Mouse (Mus musculus) forebrain, embryonic 13.5 days (tissue): ENCODE results near the gene Prlr. TPM values are rescaled to one million over a fixed set of nuclear protein-coding genes. Genes with fewer than 3 reads are reported as not detected.

ENCODE experiments used
- ATAC-seq: fragments of 200-750 bp; cut with Nextera tagmentation; 2 replicates; pipeline ENCODE4 v1.8.0; 2017
- H3K27ac ChIP-seq: fragments of 300-500 bp; sonication (generic); 2 replicates; pipeline ENCODE4 v1.5.1; 2015; ENCODE audit warnings: inconsistent platforms, mild to moderate bottlenecking, moderate library complexity
- H3K27me3 ChIP-seq: fragments of 300-500 bp; sonication (generic); 2 replicates; pipeline ENCODE4 v1.6.1; 2015; ENCODE audit warnings: mild to moderate bottlenecking, inconsistent platforms
- H3K36me3 ChIP-seq: fragments of 300-500 bp; sonication (generic); 2 replicates; pipeline ENCODE4 v1.6.1; 2015; ENCODE audit warnings: mild to moderate bottlenecking, inconsistent platforms; ENCODE audit not compliant: poor library complexity, severe bottlenecking
- H3K4me1 ChIP-seq: fragments of 300-500 bp; sonication (generic); 2 replicates; pipeline ENCODE4 v1.6.1; 2015; ENCODE audit warnings: inconsistent platforms
- H3K4me2 ChIP-seq: fragments of 300-500 bp; sonication (generic); 2 replicates; pipeline ENCODE4 v1.6.1; 2015; ENCODE audit warnings: inconsistent platforms, mild to moderate bottlenecking, moderate library complexity
- H3K4me3 ChIP-seq: fragments of 300-500 bp; sonication (generic); 2 replicates; pipeline ENCODE4 v1.5.1; 2015; ENCODE audit warnings: mild to moderate bottlenecking, inconsistent platforms
- H3K9ac ChIP-seq: fragments of 300-500 bp; sonication (generic); 2 replicates; pipeline ENCODE4 v1.6.1; 2015; ENCODE audit warnings: mild to moderate bottlenecking, inconsistent platforms
- H3K9me3 ChIP-seq: fragments of 300-500 bp; sonication (generic); replicated peaks from 2 replicates; pipeline ENCODE4 v1.6.1; 2016; ENCODE audit warnings: inconsistent platforms
- WGBS: fragments of 180-500 bp; shearing (Covaris S2); methylation state at CpG from one replicate; pipeline ENCODE4 v1.1.7; 2015; 5-methylcytosine and 5-hydroxymethylcytosine counted together
- polyA plus RNA-seq: library from polyadenylated mRNA; unstranded; fragments of >200 nt; fragmentation: Nextera tagmentation; extraction: Ambion mirVana; gene quantifications from 2 replicates; pipeline ENCODE4 v1.2.1, GENCODE M21; 2015

The Prlr gene
- polyA plus RNA-seq, 1 experiment from 2014 or later = 0.32 TPM

GRCm38 (mm10) chr15:10358039-10358948 lies 181.3 kb downstream of the Prlr start, which contains the start of gene Agxt2:
Gene Agxt2 (plus strand): TSS chr15:10358532.
- no peaks in the 10 kb centered on the region for H3K4me1 ChIP-seq
- no peak within 1 kb of the TSS for H3K4me2 ChIP-seq
- no peak for ATAC-seq
- H3K4me3 ChIP-seq = no peak within 1 kb of the TSS
- no peaks in the 10 kb centered on the region for H3K36me3 ChIP-seq
- H3K27me3 ChIP-seq = no peaks in the 10 kb centered on the region
- no peak within 1 kb of the TSS for H3K9ac ChIP-seq
- no peaks in the 10 kb centered on the region for H3K9me3 ChIP-seq
- H3K27ac ChIP-seq = no peak within 1 kb of the TSS
- 82% methylated on average over 9 of the region's 9 CpGs for WGBS

GRCm38 (mm10) chr15:10366331-10366730 lies 189.3 kb downstream of the Prlr start:
- Histone ChIP-seq H3K4me3 (no peak overlapping the region), H3K9ac (no peak overlapping the region), H3K27ac (no peak overlapping the region), H3K4me2 (no peak overlapping the region), H3K4me1 (no peaks in the 10 kb centered on the region), H3K9me3 (no peaks in the 10 kb centered on the region), H3K36me3 (no peaks in the 10 kb centered on the region), H3K27me3 (no peaks in the 10 kb centered on the region)
- ATAC-seq = no peak
- 95% methylated on average over 2 of the region's 2 CpGs for whole genome bisulfite sequencing

- Histone ChIP-seq H3K27ac (no peak overlapping the region), H3K9ac (no peak overlapping the region), H3K4me3 (no peak overlapping the region), H3K9me3 (no peaks in the 10 kb centered on the region), H3K27me3 (no peaks in the 10 kb centered on the region), H3K4me1 (no peaks in the 10 kb centered on the region), H3K4me2 (no peak overlapping the region), H3K36me3 (no peaks in the 10 kb centered on the region)
- WGBS = 83% methylated on average over 3 of the region's 3 CpGs
- ATAC-seq = no peak
Measured at GRCm38 (mm10) chr15:10375404-10375803, 198.4 kb downstream of the Prlr start.

- no peak overlapping the region for H3K27ac ChIP-seq
- no peak overlapping the region for H3K4me3 ChIP-seq
- no peaks in the 10 kb centered on the region for H3K27me3 ChIP-seq
- no peak overlapping the region for H3K9ac ChIP-seq
- no peaks in the 10 kb centered on the region for H3K36me3 ChIP-seq
- no peak for ATAC-seq
- H3K4me1 ChIP-seq = no peaks in the 10 kb centered on the region
- no peaks in the 10 kb centered on the region for H3K9me3 ChIP-seq
- WGBS = 94% methylated on average over 4 of the region's 4 CpGs
- H3K4me2 ChIP-seq = no peak overlapping the region
Measured at GRCm38 (mm10) chr15:10378338-10378959, 201.4 kb downstream of the Prlr start.

GRCm38 (mm10) chr15:10379757-10380458 lies 202.9 kb downstream of the Prlr start:
- 94% methylated on average over 3 of the region's 3 CpGs for WGBS

GRCm38 (mm10) chr15:10387263-10387662 lies 210.2 kb downstream of the Prlr start:
- no peak overlapping the region for H3K9ac ChIP-seq
- H3K27ac ChIP-seq = no peak overlapping the region
- no peaks in the 10 kb centered on the region for H3K36me3 ChIP-seq
- no peak overlapping the region for H3K4me3 ChIP-seq
- H3K4me1 ChIP-seq = no peaks in the 10 kb centered on the region
- H3K4me2 ChIP-seq = no peak overlapping the region
- no peaks in the 10 kb centered on the region for H3K27me3 ChIP-seq
- ATAC-seq = no peak
- no peaks in the 10 kb centered on the region for H3K9me3 ChIP-seq
- WGBS = 86% methylated on average over 2 of the region's 2 CpGs

More at GRCm38 (mm10) chr15:10379757-10380458, 202.9 kb downstream of the Prlr start:
- no peak overlapping the region for H3K9ac ChIP-seq
- no peaks in the 10 kb centered on the region for H3K9me3 ChIP-seq
- H3K4me2 ChIP-seq = no peak overlapping the region
- ATAC-seq = no peak
- no peaks in the 10 kb centered on the region for H3K4me1 ChIP-seq
- no peaks in the 10 kb centered on the region for H3K27me3 ChIP-seq
- H3K27ac ChIP-seq = no peak overlapping the region
- no peak overlapping the region for H3K4me3 ChIP-seq
- H3K36me3 ChIP-seq = no peaks in the 10 kb centered on the region

Other genes starting within 250 kb of the Prlr start
- gene Gm21973, start 148.1 kb downstream of the Prlr start, polyA plus RNA-seq = not detected in 2 replicates
- not detected in 2 replicates for gene Agxt2, start 181.3 kb downstream of the Prlr start, polyA plus RNA-seq